ENCODE assay signal across 26 mouse cellular contexts in the genomic region with DNA sequence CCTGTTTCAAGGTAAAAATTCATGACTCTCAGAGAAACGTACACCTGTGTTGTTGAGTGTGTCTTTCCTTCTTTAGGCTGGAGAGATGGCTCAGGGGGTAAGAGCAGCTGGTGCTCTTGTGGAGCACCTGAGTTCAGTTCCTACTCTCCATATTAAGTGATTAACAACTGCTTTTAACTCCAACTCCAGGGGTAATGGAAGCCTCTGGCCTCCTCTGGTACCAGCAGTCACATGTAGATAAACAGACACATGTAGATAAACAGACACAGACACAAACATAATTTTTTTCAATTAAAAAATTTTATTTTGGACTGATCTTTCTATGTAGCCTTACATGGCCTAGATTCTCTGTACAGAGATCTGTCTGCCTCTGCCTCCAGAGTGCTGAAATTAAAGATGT. TPM values are rescaled to one million over a fixed set of nuclear protein-coding genes. Genes with fewer than 3 reads are reported as not detected.
DNase-seq lines count a peak whose midpoint lies in the region; ATAC-seq lines count a peak whose summit lies in the region.
"Had no signal": no experiment of that assay in that cellular context is flagged by ENCODE, and none has a peak within 500 bp of the region (broad histone marks: within the 10 kb centered on the region; RNA-seq: fewer than 3 reads in every experiment).

No protein-coding gene starts in this region.

- H3K27me3 ChIP-seq in midbrain, embryonic 11.5 days (ENCODE audit: control insufficient read depth, insufficient read depth, low read length), result no peaks in the 10 kb centered on the region
- no peaks in the 10 kb centered on the region for H3K27me3 ChIP-seq in midbrain, embryonic 10.5 days (ENCODE audit: low read depth, poor library complexity, severe bottlenecking)
- no peaks in the 10 kb centered on the region for H3K27me3 ChIP-seq in limb, embryonic 10.5 days (ENCODE audit: low read depth, poor library complexity, severe bottlenecking)
- H3K27me3 ChIP-seq: CH12.LX; embryonic facial prominence, embryonic 13.5 days; embryonic facial prominence, embryonic 15.5 days; forebrain, embryonic 12.5 days had no signal

- no peaks in the 10 kb centered on the region for H3K36me3 ChIP-seq in midbrain, embryonic 11.5 days (ENCODE audit: control insufficient read depth, insufficient read depth, low read length)
- peaks cover 7% of the 10 kb centered on the region for H3K36me3 ChIP-seq in midbrain, embryonic 10.5 days
- peaks cover 2% of the 10 kb centered on the region; the same call in 1 of the 2 replicates for H3K36me3 ChIP-seq in limb, embryonic 10.5 days

- H3K9ac ChIP-seq in midbrain, embryonic 11.5 days (ENCODE audit: low read length), result no peak overlapping the region
- H3K9ac ChIP-seq: embryonic facial prominence, embryonic 13.5 days; embryonic facial prominence, embryonic 15.5 days; forebrain, embryonic 12.5 days had no signal

- H3K9me3 ChIP-seq in midbrain, embryonic 11.5 days (ENCODE audit: control insufficient read depth, low read length), result no peaks in the 10 kb centered on the region
- no peaks in the 10 kb centered on the region for H3K9me3 ChIP-seq in midbrain, embryonic 10.5 days (replicated peaks)
- no peaks in the 10 kb centered on the region for H3K9me3 ChIP-seq in limb, embryonic 10.5 days (replicated peaks)
- H3K9me3 ChIP-seq: embryonic facial prominence, embryonic 13.5 days; embryonic facial prominence, embryonic 15.5 days; forebrain, embryonic 10.5 days; forebrain, embryonic 12.5 days; G1E had no signal

- H3K27ac ChIP-seq in midbrain, embryonic 11.5 days (ENCODE audit: low read depth, low read length), result no peak overlapping the region
- H3K27ac ChIP-seq in midbrain, embryonic 10.5 days (replicated peaks), result no peak overlapping the region
- no peak overlapping the region for H3K27ac ChIP-seq in limb, embryonic 10.5 days
- H3K27ac ChIP-seq: embryonic facial prominence, embryonic 13.5 days; embryonic facial prominence, embryonic 15.5 days; forebrain, embryonic 10.5 days; forebrain, embryonic 12.5 days had no signal

- no peak overlapping the region for H3K4me2 ChIP-seq in midbrain, embryonic 11.5 days
- H3K4me2 ChIP-seq: embryonic facial prominence, embryonic 13.5 days; embryonic facial prominence, embryonic 15.5 days; forebrain, embryonic 12.5 days had no signal

- WGBS in midbrain, embryonic 11.5 days, result 71% methylated on average over 1 of the region's 1 CpGs
- 78% methylated on average over 1 of the region's 1 CpGs for WGBS in midbrain, embryonic 10.5 days
- whole genome bisulfite sequencing in limb, embryonic 10.5 days, result 77% methylated on average over 1 of the region's 1 CpGs

- H3K4me3 ChIP-seq in midbrain, embryonic 11.5 days (ENCODE audit: low read depth, low read length), result no peak overlapping the region
- no peak overlapping the region for H3K4me3 ChIP-seq in midbrain, embryonic 10.5 days
- H3K4me3 ChIP-seq in limb, embryonic 10.5 days, result no peak overlapping the region
- H3K4me3 ChIP-seq: embryonic facial prominence, embryonic 13.5 days; embryonic facial prominence, embryonic 15.5 days; erythroblast, embryonic 14.5 days; forebrain, embryonic 10.5 days; forebrain, embryonic 12.5 days had no signal

- ATAC-seq in midbrain, embryonic 11.5 days (ENCODE audit: low FRiP score), result no peak
- ATAC-seq in megakaryocyte-erythroid progenitor cell, adult 5-6 weeks (replicated peaks; ENCODE audit: low FRiP score, low TSS enrichment, poor library complexity, severe bottlenecking), result peak; percentile 56
- ATAC-seq: CD4-positive, CD25-positive, alpha-beta regulatory T cell, adult 4 months; forebrain, embryonic 14.5 days; forebrain, embryonic 16.5 days had no signal

- H3K4me1 ChIP-seq in midbrain, embryonic 11.5 days (ENCODE audit: control insufficient read depth, insufficient read depth, low read length), result peaks cover 8% of the 10 kb centered on the region
- H3K4me1 ChIP-seq in midbrain, embryonic 10.5 days, result peaks cover 15% of the 10 kb centered on the region
- no peaks in the 10 kb centered on the region for H3K4me1 ChIP-seq in limb, embryonic 10.5 days
- H3K4me1 ChIP-seq: embryonic facial prominence, embryonic 13.5 days; embryonic facial prominence, embryonic 15.5 days had no signal

- DNase-seq in heart, adult 11 months, result peak; percentile 52
- no peak for DNase-seq in heart, adult 9 months (ENCODE audit: low spot score in 2 of 2)
- DNase-seq in midbrain, embryonic 11.5 days (ENCODE audit: low spot score, missing footprints), result peak; percentile 4
- no peak for DNase-seq in midbrain, embryonic 10.5 days (ENCODE audit: low spot score)
- no peak for DNase-seq in limb, embryonic 10.5 days (ENCODE audit: low spot score)
- DNase-seq: adrenal gland, adult 8-10 months; adrenal gland, postnatal 14 days; adrenal gland, postnatal 36 days; B cell, adult 2 months; cerebellum, adult 18-20 months; cerebellum, adult 8-10 months; cerebellum, adult 9-11 months; cerebellum, postnatal 14 days; cerebellum, postnatal 36 days; embryo, embryonic 11 days had no signal

RNA-seq across cellular contexts. Expression of a gene that starts 13.4 kb away (rescaled TPM):
- 99.4 and 107 TPM in 2 replicates for polyA plus RNA-seq in midbrain, embryonic 11.5 days (2014; fragmentation: Nextera tagmentation; extraction: Ambion mirVana)
- 70.3 and 86.5 TPM in 2 replicates for polyA plus RNA-seq in midbrain, embryonic 10.5 days (2016; fragmentation: Nextera tagmentation; extraction: Ambion mirVana)
- total RNA-seq in megakaryocyte-erythroid progenitor cell, adult 5-6 weeks (2014; fragmentation: Nextera tagmentation), result 180 and 213 TPM in 2 replicates
- total RNA-seq in megakaryocyte-erythroid progenitor cell, adult 5-6 weeks (2017), result 284 and 335 TPM in 2 replicates
- polyA plus RNA-seq in limb, embryonic 10.5 days (2016; fragmentation: Nextera tagmentation; extraction: Ambion mirVana), result 67.9 and 73.9 TPM in 2 replicates

RNA-seq across cellular contexts. Expression of a gene that starts 14.1 kb away (rescaled TPM):
- 10.7 and 12.3 TPM in 2 replicates for polyA plus RNA-seq in midbrain, embryonic 11.5 days (2014; fragmentation: Nextera tagmentation; extraction: Ambion mirVana)
- 9.8 and 10.9 TPM in 2 replicates for polyA plus RNA-seq in midbrain, embryonic 10.5 days (2016; fragmentation: Nextera tagmentation; extraction: Ambion mirVana)
- 9.3 and 11.9 TPM in 2 replicates for total RNA-seq in megakaryocyte-erythroid progenitor cell, adult 5-6 weeks (2014; fragmentation: Nextera tagmentation)
- 6.2 and 6.7 TPM in 2 replicates for total RNA-seq in megakaryocyte-erythroid progenitor cell, adult 5-6 weeks (2017)
- 7.6 and 8.9 TPM in 2 replicates for polyA plus RNA-seq in limb, embryonic 10.5 days (2016; fragmentation: Nextera tagmentation; extraction: Ambion mirVana)

Comparison
In these comparisons a context has a peak if more than half of its experiments do, and no peak if none do; other contexts are left out.
1. DNase-seq: peak in heart, adult 11 months (single experiment) and midbrain, embryonic 11.5 days (single experiment); none in heart, adult 9 months (0 of 2), midbrain, embryonic 10.5 days (single experiment) and limb, embryonic 10.5 days (single experiment).